Mouse (Mus musculus) limb, embryonic 10.5 days (tissue): ENCODE measurements around the gene Msln. TPM values are rescaled to one million over a fixed set of nuclear protein-coding genes. Genes with fewer than 3 reads are reported as not detected.

Source experiments
- DNase-seq: peaks from one replicate; pipeline ENCODE4 v3.0.0-alpha.2; 2017; ENCODE audit warnings: low spot score
- H3K27ac ChIP-seq: fragments of 300-500 bp; sonication (generic); 2 replicates; pipeline ENCODE4 v1.5.1; 2016; ENCODE audit warnings: mild to moderate bottlenecking
- H3K27me3 ChIP-seq: fragments of 300-500 bp; sonication (generic); 2 replicates; pipeline ENCODE4 v1.6.1; 2016; ENCODE audit warnings: low read depth, mild to moderate bottlenecking; ENCODE audit not compliant: poor library complexity, severe bottlenecking
- H3K36me3 ChIP-seq: fragments of 300-500 bp; sonication (generic); 2 replicates; pipeline ENCODE4 v1.6.1; 2016; ENCODE audit warnings: mild to moderate bottlenecking, moderate library complexity
- H3K4me1 ChIP-seq: fragments of 300-500 bp; sonication (generic); 2 replicates; pipeline ENCODE4 v1.6.1; 2016
- H3K4me3 ChIP-seq: fragments of 300-500 bp; sonication (generic); 2 replicates; pipeline ENCODE4 v1.5.1; 2016; ENCODE audit warnings: mild to moderate bottlenecking, moderate library complexity
- H3K9me3 ChIP-seq: fragments of 300-500 bp; sonication (generic); replicated peaks from 2 replicates; pipeline ENCODE4 v1.6.1; 2016; ENCODE audit warnings: mild to moderate bottlenecking
- WGBS: fragments of 180-500 bp; shearing (Covaris S2); methylation state at CpG from one replicate; pipeline ENCODE4 v1.1.7; 2016; 5-methylcytosine and 5-hydroxymethylcytosine counted together
- polyA plus RNA-seq: library from polyadenylated mRNA; unstranded; fragments of >200 nt; fragmentation: Nextera tagmentation; extraction: Ambion mirVana; gene quantifications from 2 replicates; pipeline ENCODE4 v1.2.1, GENCODE M21; 2016

Msln gene
- 0.98 TPM in 1 of 2 replicates, not detected in the other for polyA plus RNA-seq

GRCm38 (mm10) chr17:25754241-25754640 is at the start of gene Msln:
Gene Msln (minus strand): TSS chr17:25754378.
- peaks cover 16% of the 10 kb centered on the region for H3K4me1 ChIP-seq
- DNase-seq: no peak
- no peaks in the 10 kb centered on the region for H3K27me3 ChIP-seq
- no peaks in the 10 kb centered on the region for H3K36me3 ChIP-seq
- no peaks in the 10 kb centered on the region for H3K9me3 ChIP-seq
- 85% methylated on average over 9 of the region's 9 CpGs for WGBS
- no peak within 1 kb of the TSS for H3K4me3 ChIP-seq
- peak within 1 kb of the TSS; percentile 38 for H3K27ac ChIP-seq

- H3K9me3 ChIP-seq: no peaks in the 10 kb centered on the region
- no peak overlapping the region for H3K27ac ChIP-seq
- no peak for DNase-seq
- H3K4me3 ChIP-seq: no peak overlapping the region
- H3K36me3 ChIP-seq: no peaks in the 10 kb centered on the region
- WGBS: 15% methylated on average over 10 of the region's 10 CpGs
- H3K4me1 ChIP-seq: peaks cover 9% of the 10 kb centered on the region
- H3K27me3 ChIP-seq: peaks cover 42% of the 10 kb centered on the region
These were observed 48.8 kb upstream of the Msln start for GRCm38 (mm10) chr17:25802825-25803517.

GRCm38 (mm10) chr17:25801029-25801428 is 46.9 kb upstream of the Msln start:
- 11% methylated on average over 6 of the region's 6 CpGs for WGBS
- Histone ChIP-seq H3K4me1 (peaks cover 25% of the 10 kb centered on the region), H3K4me3 (no peak overlapping the region), H3K9me3 (no peaks in the 10 kb centered on the region), H3K27me3 (peaks cover 32% of the 10 kb centered on the region), H3K36me3 (no peaks in the 10 kb centered on the region), H3K27ac (no peak overlapping the region)
- DNase-seq: peak; percentile 63

GRCm38 (mm10) chr17:25796951-25797369 is 42.8 kb upstream of the Msln start, which contains the start of gene Metrn:
Gene Metrn (minus strand): TSS chr17:25797136.
- Histone ChIP-seq H3K27ac (peak within 1 kb of the TSS; percentile 91), H3K9me3 (no peaks in the 10 kb centered on the region), H3K4me3 (peak within 1 kb of the TSS; percentile 87), H3K4me1 (peaks cover 55% of the 10 kb centered on the region), H3K36me3 (peaks cover 27% of the 10 kb centered on the region), H3K27me3 (peaks cover 8% of the 10 kb centered on the region)
- under 1% methylated on average over 35 of the region's 35 CpGs for WGBS
- peak; percentile 93 for DNase-seq

GRCm38 (mm10) chr17:25796211-25796771 is 42.1 kb upstream of the Msln start:
- DNase-seq: peak; percentile 61
- H3K27me3 ChIP-seq: peaks cover 2% of the 10 kb centered on the region; the same call in 1 of the 2 replicates
- under 1% methylated on average over 37 of the region's 37 CpGs for WGBS
- peaks cover 27% of the 10 kb centered on the region for H3K36me3 ChIP-seq
- peak overlapping the region; percentile 87 for H3K4me3 ChIP-seq
- peaks cover 62% of the 10 kb centered on the region for H3K4me1 ChIP-seq
- H3K9me3 ChIP-seq: no peaks in the 10 kb centered on the region
- peak overlapping the region; percentile 91 for H3K27ac ChIP-seq

GRCm38 (mm10) chr17:25795609-25796092 is 41.5 kb upstream of the Msln start, which contains the start of gene AC134908.4:
Gene AC134908.4 (minus strand): TSS chr17:25795659.
- no peaks in the 10 kb centered on the region for H3K9me3 ChIP-seq

GRCm38 (mm10) chr17:25794998-25795397 is 40.8 kb upstream of the Msln start:
- Histone ChIP-seq H3K36me3 (peaks cover 30% of the 10 kb centered on the region), H3K4me3 (peak overlapping the region; percentile 87), H3K27me3 (no peaks in the 10 kb centered on the region), H3K4me1 (peaks cover 70% of the 10 kb centered on the region), H3K27ac (peak overlapping the region; percentile 91), H3K9me3 (no peaks in the 10 kb centered on the region)
- 87% methylated on average over 17 of the region's 17 CpGs for WGBS
- no peak for DNase-seq

More at GRCm38 (mm10) chr17:25795609-25796092, 41.5 kb upstream of the Msln start, which contains the start of gene AC134908.4:
- H3K4me3 ChIP-seq: peak within 1 kb of the TSS; percentile 87
- DNase-seq: peak; percentile 77
- peaks cover 28% of the 10 kb centered on the region for H3K36me3 ChIP-seq
- peaks cover 68% of the 10 kb centered on the region for H3K4me1 ChIP-seq
- 2% methylated on average over 6 of the region's 6 CpGs for WGBS
- H3K27me3 ChIP-seq: no peaks in the 10 kb centered on the region
- peak within 1 kb of the TSS; percentile 91 for H3K27ac ChIP-seq

- no peaks in the 10 kb centered on the region for H3K9me3 ChIP-seq
- DNase-seq: no peak
- H3K4me1 ChIP-seq: peaks cover 70% of the 10 kb centered on the region
- peaks cover 38% of the 10 kb centered on the region for H3K36me3 ChIP-seq
- 84% methylated on average over 13 of the region's 13 CpGs for WGBS
- peak overlapping the region; percentile 15; the same call in 1 of the 2 replicates for H3K27ac ChIP-seq
- H3K27me3 ChIP-seq: no peaks in the 10 kb centered on the region
- H3K4me3 ChIP-seq: peak overlapping the region; percentile 87; the same call in 1 of the 2 replicates
These were observed 40.0 kb upstream of the Msln start for GRCm38 (mm10) chr17:25794197-25794596.

- Histone ChIP-seq H3K36me3 (peaks cover 52% of the 10 kb centered on the region), H3K4me1 (peaks cover 68% of the 10 kb centered on the region), H3K27me3 (no peaks in the 10 kb centered on the region), H3K27ac (peak within 1 kb of the TSS; percentile 91), H3K9me3 (no peaks in the 10 kb centered on the region), H3K4me3 (peak within 1 kb of the TSS; percentile 74)
- 2% methylated on average over 14 of the region's 14 CpGs for WGBS
- DNase-seq: peak; percentile 75
These were observed 38.4 kb upstream of the Msln start, which contains the start of gene Fam173a for GRCm38 (mm10) chr17:25792615-25793014. Gene Fam173a (minus strand): TSS chr17:25792901.

GRCm38 (mm10) chr17:25791843-25792527 is 37.8 kb upstream of the Msln start:
- Histone ChIP-seq H3K4me3 (peak overlapping the region; percentile 74), H3K27ac (peak overlapping the region; percentile 91), H3K4me1 (peaks cover 62% of the 10 kb centered on the region), H3K36me3 (peaks cover 58% of the 10 kb centered on the region), H3K9me3 (no peaks in the 10 kb centered on the region), H3K27me3 (no peaks in the 10 kb centered on the region)
- under 1% methylated on average over 45 of the region's 45 CpGs for WGBS
- DNase-seq: peak; percentile 89

- peak; percentile 52 for DNase-seq
- Histone ChIP-seq H3K9me3 (no peaks in the 10 kb centered on the region), H3K4me1 (peaks cover 58% of the 10 kb centered on the region), H3K27me3 (no peaks in the 10 kb centered on the region), H3K4me3 (peak overlapping the region; percentile 74), H3K36me3 (peaks cover 58% of the 10 kb centered on the region), H3K27ac (peak overlapping the region; percentile 91)
- 32% methylated on average over 19 of the region's 19 CpGs for WGBS
These were observed 37.2 kb upstream of the Msln start for GRCm38 (mm10) chr17:25791320-25791842.

GRCm38 (mm10) chr17:25786781-25787504 is 32.8 kb upstream of the Msln start:
- Histone ChIP-seq H3K4me1 (peaks cover 44% of the 10 kb centered on the region), H3K36me3 (peaks cover 55% of the 10 kb centered on the region), H3K27me3 (no peaks in the 10 kb centered on the region), H3K4me3 (0 out of 2 replicates have a peak overlapping the region, but pooled peaks have one; percentile 6), H3K9me3 (no peaks in the 10 kb centered on the region), H3K27ac (no peak overlapping the region; the same call in 1 of the 2 replicates)
- no peak for DNase-seq
- 93% methylated on average over 9 of the region's 9 CpGs for WGBS
